Mouse (Mus musculus): Measurements from ENCODE around the gene Gatad2a. TPM values are rescaled to one million over a fixed set of nuclear protein-coding genes. Genes with fewer than 3 reads are reported as not detected.

The Gatad2a gene
- polyA plus RNA-seq, 1 experiment, result 36.9 TPM

GRCm38 (mm10) chr8:69876097-69876496, 120.1 kb downstream of the Gatad2a start:
- Histone ChIP-seq H3K4me3 (replicated peaks; ENCODE audit: insufficient read depth, low read depth, low read length) (no peak overlapping the region), H3K4me1 (ENCODE audit: control insufficient read depth, insufficient read depth, low read length) (peaks cover 16% of the 10 kb centered on the region), H3K27me3 (ENCODE audit: control insufficient read depth, insufficient read depth, low read length) (no peaks in the 10 kb centered on the region; the same call in 1 of the 2 replicates), H3K27ac (ENCODE audit: insufficient read depth, low read length) (no peak overlapping the region)
- 46% methylated on average over 10 of the region's 10 CpGs for WGBS
- DNase-seq, result no peak
- TF ChIP-seq CTCF (IDR thresholded peaks at IDR 0.05; ENCODE audit: borderline replicate concordance, insufficient read depth, low read depth, low read length) (no peak), POLR2A (IDR thresholded peaks at IDR 0.05; ENCODE audit: borderline replicate concordance, insufficient read depth, low read length) (no peak)

- no peak for TF ChIP-seq CTCF (IDR thresholded peaks at IDR 0.05; ENCODE audit: borderline replicate concordance, insufficient read depth, low read depth, low read length)
- no peak for TF ChIP-seq POLR2A (IDR thresholded peaks at IDR 0.05; ENCODE audit: borderline replicate concordance, insufficient read depth, low read length)
- Histone ChIP-seq H3K4me3 (replicated peaks; ENCODE audit: insufficient read depth, low read depth, low read length) (no peak overlapping the region), H3K27me3 (ENCODE audit: control insufficient read depth, insufficient read depth, low read length) (no peaks in the 10 kb centered on the region), H3K27ac (ENCODE audit: insufficient read depth, low read length) (no peak overlapping the region), H3K4me1 (ENCODE audit: control insufficient read depth, insufficient read depth, low read length) (peaks cover 31% of the 10 kb centered on the region)
- 80% methylated on average over 13 of the region's 13 CpGs for WGBS
- DNase-seq, result no peak
Observed at GRCm38 (mm10) chr8:69874654-69875053, 121.5 kb downstream of the Gatad2a start.

GRCm38 (mm10) chr8:69874155-69874554, 122.0 kb downstream of the Gatad2a start:
- 16% methylated on average over 9 of the region's 9 CpGs for WGBS
- H3K27me3 ChIP-seq (ENCODE audit: control insufficient read depth, insufficient read depth, low read length), result no peaks in the 10 kb centered on the region

GRCm38 (mm10) chr8:69870907-69871306, 125.3 kb downstream of the Gatad2a start:
- Histone ChIP-seq H3K4me3 (replicated peaks; ENCODE audit: insufficient read depth, low read depth, low read length) (no peak overlapping the region), H3K27ac (ENCODE audit: insufficient read depth, low read length) (no peak overlapping the region), H3K27me3 (ENCODE audit: control insufficient read depth, insufficient read depth, low read length) (no peaks in the 10 kb centered on the region), H3K4me1 (ENCODE audit: control insufficient read depth, insufficient read depth, low read length) (peaks cover 32% of the 10 kb centered on the region)
- peak in 1 of 2 experiments; percentile 43 for DNase-seq
- TF ChIP-seq CTCF (IDR thresholded peaks at IDR 0.05; ENCODE audit: borderline replicate concordance, insufficient read depth, low read depth, low read length), result no peak
- no peak for TF ChIP-seq POLR2A (IDR thresholded peaks at IDR 0.05; ENCODE audit: borderline replicate concordance, insufficient read depth, low read length)
- 41% methylated on average over 6 of the region's 6 CpGs for WGBS

More at GRCm38 (mm10) chr8:69874155-69874554, 122.0 kb downstream of the Gatad2a start:
- Histone ChIP-seq H3K4me1 (ENCODE audit: control insufficient read depth, insufficient read depth, low read length) (peaks cover 32% of the 10 kb centered on the region), H3K27ac (ENCODE audit: insufficient read depth, low read length) (no peak overlapping the region), H3K4me3 (replicated peaks; ENCODE audit: insufficient read depth, low read depth, low read length) (no peak overlapping the region)
- peak; percentile 56 to 77 for DNase-seq
- TF ChIP-seq POLR2A (IDR thresholded peaks at IDR 0.05; ENCODE audit: borderline replicate concordance, insufficient read depth, low read length) (no peak), CTCF (IDR thresholded peaks at IDR 0.05; ENCODE audit: borderline replicate concordance, insufficient read depth, low read depth, low read length) (peak; percentile 79)

- WGBS, result 38% methylated on average over 11 of the region's 11 CpGs
- no peak for TF ChIP-seq CTCF (IDR thresholded peaks at IDR 0.05; ENCODE audit: borderline replicate concordance, insufficient read depth, low read depth, low read length)
- TF ChIP-seq POLR2A (IDR thresholded peaks at IDR 0.05; ENCODE audit: borderline replicate concordance, insufficient read depth, low read length), result no peak
- peak; percentile 63 to 74 for DNase-seq
- H3K27ac ChIP-seq (ENCODE audit: insufficient read depth, low read length), result no peak overlapping the region
- no peaks in the 10 kb centered on the region for H3K27me3 ChIP-seq (ENCODE audit: control insufficient read depth, insufficient read depth, low read length)
- H3K4me1 ChIP-seq (ENCODE audit: control insufficient read depth, insufficient read depth, low read length), result peaks cover 32% of the 10 kb centered on the region
- H3K4me3 ChIP-seq (replicated peaks; ENCODE audit: insufficient read depth, low read depth, low read length), result no peak overlapping the region
Observed at GRCm38 (mm10) chr8:69870003-69870765, 126.0 kb downstream of the Gatad2a start.

GRCm38 (mm10) chr8:69867696-69868326, 128.4 kb downstream of the Gatad2a start:
- WGBS, result 89% methylated on average over 5 of the region's 5 CpGs
- TF ChIP-seq CTCF (IDR thresholded peaks at IDR 0.05; ENCODE audit: borderline replicate concordance, insufficient read depth, low read depth, low read length) (no peak), POLR2A (IDR thresholded peaks at IDR 0.05; ENCODE audit: borderline replicate concordance, insufficient read depth, low read length) (no peak)
- no peak overlapping the region for H3K4me3 ChIP-seq (replicated peaks; ENCODE audit: insufficient read depth, low read depth, low read length)
- H3K27ac ChIP-seq (ENCODE audit: insufficient read depth, low read length), result no peak overlapping the region
- no peaks in the 10 kb centered on the region for H3K27me3 ChIP-seq (ENCODE audit: control insufficient read depth, insufficient read depth, low read length)
- peaks cover 40% of the 10 kb centered on the region for H3K4me1 ChIP-seq (ENCODE audit: control insufficient read depth, insufficient read depth, low read length)
- no peak for DNase-seq

- Histone ChIP-seq H3K4me3 (replicated peaks; ENCODE audit: insufficient read depth, low read depth, low read length) (no peak overlapping the region), H3K27me3 (ENCODE audit: control insufficient read depth, insufficient read depth, low read length) (no peaks in the 10 kb centered on the region), H3K27ac (ENCODE audit: insufficient read depth, low read length) (no peak overlapping the region), H3K4me1 (ENCODE audit: control insufficient read depth, insufficient read depth, low read length) (peaks cover 11% of the 10 kb centered on the region)
- TF ChIP-seq CTCF (IDR thresholded peaks at IDR 0.05; ENCODE audit: borderline replicate concordance, insufficient read depth, low read depth, low read length), result no peak
- no peak for TF ChIP-seq POLR2A (IDR thresholded peaks at IDR 0.05; ENCODE audit: borderline replicate concordance, insufficient read depth, low read length)
- 50% methylated on average over 5 of the region's 5 CpGs for WGBS
- no peak for DNase-seq
Observed at GRCm38 (mm10) chr8:69864180-69864579, 132.0 kb downstream of the Gatad2a start.

Measured in cerebellum, adult 2 months (tissue).